Mouse (Mus musculus) testis, adult 2 months (tissue): ENCODE results near the gene Agap1.

Source experiments
- CTCF ChIP-seq: fragments of 200-500 bp; IDR thresholded peaks from 2 replicates; pipeline ENCODE4 v1.5.1; 2012; ENCODE audit warnings: low read depth, mild to moderate bottlenecking, inconsistent platforms, low read length, moderate library complexity; ENCODE audit not compliant: control insufficient read depth, insufficient read depth, insufficient replicate concordance
- POLR2A ChIP-seq: fragments of 200-500 bp; IDR thresholded peaks from 2 replicates; pipeline ENCODE4 v1.6.1; 2012; ENCODE audit warnings: low read depth, mild to moderate bottlenecking, inconsistent platforms, low read length, moderate library complexity; ENCODE audit not compliant: control insufficient read depth

GRCm38 (mm10) chr1:89757545-89757944, 302.9 kb downstream of the Agap1 start:
- TF ChIP-seq CTCF (peak; percentile 25; the same call in 1 of the 2 replicates), POLR2A (no peak)
